Mouse (Mus musculus) liver, postnatal 0 days (tissue): ENCODE results near the gene Sos1.

Experiments used
- CTCF ChIP-seq: sonication (generic); IDR thresholded peaks from 2 replicates; pipeline ENCODE4 v1.5.1; 2016; ENCODE audit warnings: antibody characterized with exemption, low read depth
- EP300 ChIP-seq: IDR thresholded peaks from 2 replicates; pipeline ENCODE4 v1.6.1; 2016; ENCODE audit warnings: antibody characterized with exemption, low read depth, mild to moderate bottlenecking

DNA sequence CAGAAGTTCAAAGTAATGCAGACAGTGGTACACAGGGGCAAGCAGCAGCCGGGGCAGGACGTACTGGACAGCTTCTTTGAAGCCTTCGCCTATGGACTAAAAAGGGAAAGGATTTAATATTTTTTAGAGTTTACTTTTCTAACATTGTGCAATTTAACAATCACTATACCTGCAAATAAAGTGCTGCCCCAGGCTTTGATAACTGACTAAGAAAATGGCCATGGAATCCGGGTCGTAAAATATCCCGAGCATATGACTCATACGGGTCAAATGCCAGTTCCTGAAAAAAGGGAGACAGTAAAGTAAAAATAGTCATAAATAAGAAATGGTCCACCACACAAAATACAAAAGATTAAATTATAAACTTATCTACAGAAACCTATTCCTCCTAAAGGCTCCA lies 34.8 kb downstream of the Sos1 start:
- no peak for TF ChIP-seq CTCF
- no peak for TF ChIP-seq EP300
